Mouse (Mus musculus) midbrain, embryonic 14.5 days (tissue): ENCODE data around the gene Isyna1. TPM values are rescaled to one million over a fixed set of nuclear protein-coding genes. Genes with fewer than 3 reads are reported as not detected.

ENCODE experiments used
- ATAC-seq: fragments of 200-750 bp; cut with Nextera tagmentation; 2 replicates; pipeline ENCODE4 v1.8.0; 2017; ENCODE audit warnings: moderate number of reproducible peaks, moderate library complexity; ENCODE audit not compliant: low FRiP score, low TSS enrichment
- DNase-seq: peaks from one replicate; pipeline ENCODE4 v3.0.0-alpha.2; 2015
- H3K27ac ChIP-seq: fragments of 300-500 bp; sonication (generic); replicated peaks from 2 replicates; pipeline ENCODE4 v1.5.1; 2014; ENCODE audit warnings: mild to moderate bottlenecking, low read depth, low read length, moderate library complexity
- H3K27me3 ChIP-seq: fragments of 300-500 bp; sonication (generic); 2 replicates; pipeline ENCODE4 v1.6.1; 2014; ENCODE audit warnings: low read length, control low read depth, mixed read lengths; ENCODE audit not compliant: control insufficient read depth, insufficient read depth
- H3K36me3 ChIP-seq: fragments of 300-500 bp; sonication (generic); 2 replicates; pipeline ENCODE4 v1.6.1; 2014; ENCODE audit warnings: low read length, control low read depth; ENCODE audit not compliant: control insufficient read depth, insufficient read depth
- H3K4me1 ChIP-seq: fragments of 300-500 bp; sonication (generic); 2 replicates; pipeline ENCODE4 v1.6.1; 2014; ENCODE audit warnings: mild to moderate bottlenecking, antibody characterized with exemption, low read length, control low read depth; ENCODE audit not compliant: control insufficient read depth, insufficient read depth
- H3K4me2 ChIP-seq: fragments of 300-500 bp; sonication (generic); 2 replicates; pipeline ENCODE4 v1.6.1; 2014; ENCODE audit warnings: mild to moderate bottlenecking, low read length, moderate library complexity
- H3K4me3 ChIP-seq: fragments of 300-500 bp; sonication (generic); replicated peaks from 2 replicates; pipeline ENCODE4 v1.5.1; 2014; ENCODE audit warnings: low read depth, low read length
- H3K9ac ChIP-seq: fragments of 300-500 bp; sonication (generic); replicated peaks from 2 replicates; pipeline ENCODE4 v1.6.1; 2014; ENCODE audit warnings: mild to moderate bottlenecking, low read length, moderate library complexity
- H3K9me3 ChIP-seq: fragments of 300-500 bp; sonication (generic); 2 replicates; pipeline ENCODE4 v1.6.1; 2016; ENCODE audit warnings: low read length, control low read depth, mixed read lengths; ENCODE audit not compliant: control insufficient read depth
- WGBS: fragments of 180-500 bp; shearing (Covaris S2); extraction: QIAGEN DNeasy Blood & Tissue Kit; methylation state at CpG from one replicate; pipeline ENCODE4 v1.1.7; 2014; 5-methylcytosine and 5-hydroxymethylcytosine counted together
- polyA plus RNA-seq: library from polyadenylated mRNA; unstranded; fragments of >200 nt; fragmentation: Nextera tagmentation; extraction: Ambion mirVana; gene quantifications from 2 replicates; pipeline ENCODE4 v1.2.1, GENCODE M21; 2014

Isyna1 gene
- polyA plus RNA-seq, 1 experiment from 2014 or later: 91.9 TPM

GRCm38 (mm10) chr8:70609368-70609848 lies 15.2 kb downstream of the Isyna1 start:
- H3K9me3 ChIP-seq: no peaks in the 10 kb centered on the region
- peak overlapping the region; percentile 86 for H3K27ac ChIP-seq
- no peaks in the 10 kb centered on the region for H3K36me3 ChIP-seq
- peaks cover 39% of the 10 kb centered on the region for H3K4me1 ChIP-seq
- H3K27me3 ChIP-seq: no peaks in the 10 kb centered on the region
- ATAC-seq (peak; percentile 55), DNase-seq (peak; percentile 82)
- H3K9ac ChIP-seq: peak overlapping the region; percentile 46; the same call in 1 of the 2 replicates
- H3K4me2 ChIP-seq: peak overlapping the region; percentile 72
- peak overlapping the region; percentile 37 for H3K4me3 ChIP-seq
- WGBS: 2% methylated on average over 37 of the region's 39 CpGs

GRCm38 (mm10) chr8:70609849-70610795 lies 15.9 kb downstream of the Isyna1 start:
- Histone ChIP-seq H3K36me3 (no peaks in the 10 kb centered on the region), H3K4me1 (peaks cover 36% of the 10 kb centered on the region), H3K27ac (peak overlapping the region; percentile 86), H3K4me2 (peak overlapping the region; percentile 72), H3K9ac (peak overlapping the region; percentile 46; the same call in 1 of the 2 replicates), H3K9me3 (no peaks in the 10 kb centered on the region), H3K27me3 (no peaks in the 10 kb centered on the region), H3K4me3 (peak overlapping the region; percentile 37)
- DNase-seq: peak; percentile 87
- peak; percentile 21 for ATAC-seq
- WGBS: under 1% methylated on average over 42 of the region's 45 CpGs

- H3K4me2 ChIP-seq: peak overlapping the region; percentile 72
- no peaks in the 10 kb centered on the region for H3K36me3 ChIP-seq
- peak overlapping the region; percentile 37 for H3K4me3 ChIP-seq
- under 1% methylated on average over 54 of the region's 54 CpGs for WGBS
- DNase-seq (peak; percentile 76), ATAC-seq (no peak)
- no peaks in the 10 kb centered on the region for H3K9me3 ChIP-seq
- H3K27ac ChIP-seq: peak overlapping the region; percentile 15
- H3K4me1 ChIP-seq: peaks cover 36% of the 10 kb centered on the region
- H3K9ac ChIP-seq: peak overlapping the region; percentile 24
- no peaks in the 10 kb centered on the region for H3K27me3 ChIP-seq
These were observed 16.9 kb downstream of the Isyna1 start for GRCm38 (mm10) chr8:70610796-70611771.

- 0% methylated on average over 6 of the region's 6 CpGs for WGBS
- Histone ChIP-seq H3K4me1 (peaks cover 34% of the 10 kb centered on the region), H3K4me3 (peak overlapping the region; percentile 37), H3K27ac (peak overlapping the region; percentile 15), H3K9ac (peak overlapping the region; percentile 24; the same call in 1 of the 2 replicates), H3K9me3 (no peaks in the 10 kb centered on the region), H3K27me3 (no peaks in the 10 kb centered on the region), H3K4me2 (peak overlapping the region; percentile 72), H3K36me3 (no peaks in the 10 kb centered on the region)
- ATAC-seq (no peak), DNase-seq (peak; percentile 91)
These were observed 17.7 kb downstream of the Isyna1 start for GRCm38 (mm10) chr8:70611849-70612248.

GRCm38 (mm10) chr8:70613763-70614162 lies 19.6 kb downstream of the Isyna1 start:
- Histone ChIP-seq H3K9me3 (no peaks in the 10 kb centered on the region), H3K4me2 (no peak overlapping the region), H3K27ac (no peak overlapping the region), H3K4me1 (peaks cover 23% of the 10 kb centered on the region), H3K4me3 (no peak overlapping the region), H3K27me3 (no peaks in the 10 kb centered on the region), H3K9ac (no peak overlapping the region), H3K36me3 (no peaks in the 10 kb centered on the region)
- ATAC-seq (no peak), DNase-seq (no peak)
- WGBS: 21% methylated on average over 1 of the region's 1 CpGs

GRCm38 (mm10) chr8:70614469-70614868 lies 20.3 kb downstream of the Isyna1 start:
- H3K27ac ChIP-seq: no peak overlapping the region
- H3K36me3 ChIP-seq: no peaks in the 10 kb centered on the region
- H3K4me1 ChIP-seq: peaks cover 18% of the 10 kb centered on the region
- H3K4me2 ChIP-seq: no peak overlapping the region
- 84% methylated on average over 5 of the region's 5 CpGs for WGBS
- H3K9ac ChIP-seq: no peak overlapping the region
- DNase-seq (no peak), ATAC-seq (no peak)
- no peaks in the 10 kb centered on the region for H3K27me3 ChIP-seq
- H3K4me3 ChIP-seq: no peak overlapping the region
- H3K9me3 ChIP-seq: no peaks in the 10 kb centered on the region

GRCm38 (mm10) chr8:70615281-70615680 lies 21.1 kb downstream of the Isyna1 start:
- no peaks in the 10 kb centered on the region for H3K36me3 ChIP-seq
- no peak for DNase-seq
- peaks cover 9% of the 10 kb centered on the region for H3K4me1 ChIP-seq
- WGBS: 87% methylated on average over 8 of the region's 8 CpGs
- no peak for ATAC-seq
- H3K9ac ChIP-seq: no peak overlapping the region
- no peak overlapping the region for H3K4me2 ChIP-seq
- H3K9me3 ChIP-seq: no peaks in the 10 kb centered on the region
- H3K27me3 ChIP-seq: no peaks in the 10 kb centered on the region
- H3K27ac ChIP-seq: no peak overlapping the region
- no peak overlapping the region for H3K4me3 ChIP-seq

- Histone ChIP-seq H3K9ac (no peak within 1 kb of the TSS), H3K4me3 (no peak within 1 kb of the TSS), H3K27me3 (no peaks in the 10 kb centered on the region), H3K9me3 (no peaks in the 10 kb centered on the region), H3K4me1 (peaks cover 5% of the 10 kb centered on the region), H3K4me2 (no peak within 1 kb of the TSS), H3K27ac (no peak within 1 kb of the TSS), H3K36me3 (no peaks in the 10 kb centered on the region)
- WGBS: 90% methylated on average over 3 of the region's 3 CpGs
- no peak for ATAC-seq
- DNase-seq: no peak
These were observed 21.7 kb downstream of the Isyna1 start, which contains the start of gene Lrrc25 for GRCm38 (mm10) chr8:70615894-70616293. Gene Lrrc25 (plus strand): TSS chr8:70616155.
